Mouse (Mus musculus) heart, postnatal 25 days (tissue): ENCODE data around the gene Nkx2-5. TPM values are rescaled to one million over a fixed set of nuclear protein-coding genes. Genes with fewer than 3 reads are reported as not detected.

Source experiments
- DNase-seq: peaks from one replicate; pipeline ENCODE4 v3.0.0; 2022; ENCODE audit warnings: low spot score
- intact Hi-C: fragments of 180-260 bp; cut with DNase I; formaldehyde crosslinking; loops from one replicate; pipeline ENCODE4 v1.15.1; 2025
- total RNA-seq, 2 experiments: library from RNA; stranded (reverse); gene quantifications; 2 replicates each; pipeline ENCODE4 v1.2.3; 2021

Gene Nkx2-5
- 10 to 100 TPM; 79.5 to 91.8 TPM for total RNA-seq

GRCm38 (mm10) chr17:26844909-26845148, at the start of gene Nkx2-5:
Nkx2-5 (minus strand) TSS chr17:26845009.
- intact Hi-C loops, result loop anchor here (10.0 kb wide), 1 partner anchor 360 kb away; no protein-coding TSS in a partner anchor
- DNase-seq, result no peak

- no peak for DNase-seq
- intact Hi-C loops, result no loop called here
Observed at GRCm38 (mm10) chr17:26894342-26894741, 49.5 kb upstream of the Nkx2-5 start.

GRCm38 (mm10) chr17:26893492-26893891, 48.7 kb upstream of the Nkx2-5 start:
- no peak for DNase-seq
- intact Hi-C loops, result no loop called here

- DNase-seq, result peak; percentile 19
- intact Hi-C loops, result no loop called here
Observed at GRCm38 (mm10) chr17:26892635-26893375, 48.0 kb upstream of the Nkx2-5 start.

- intact Hi-C loops, result loop anchor here (2.0 to 5.0 kb wide), 2 partner anchors 93 to 426 kb away; no protein-coding TSS in a partner anchor
- DNase-seq, result no peak
Observed at GRCm38 (mm10) chr17:26887926-26888325, 43.1 kb upstream of the Nkx2-5 start.

GRCm38 (mm10) chr17:26886047-26886749, 41.4 kb upstream of the Nkx2-5 start:
- intact Hi-C loops, result loop anchor here (2.0 to 5.0 kb wide), 2 partner anchors 91 to 424 kb away; no protein-coding TSS in a partner anchor
- peak; percentile 72 for DNase-seq

- peak; percentile 72 for DNase-seq
- intact Hi-C loops, result loop anchor here (1.0 to 5.0 kb wide), 2 partner anchors 223 to 423 kb away; no protein-coding TSS in a partner anchor
Observed at GRCm38 (mm10) chr17:26884995-26885926, 40.5 kb upstream of the Nkx2-5 start.

GRCm38 (mm10) chr17:26883585-26883984, 38.8 kb upstream of the Nkx2-5 start:
- intact Hi-C loops, result no loop called here
- DNase-seq, result no peak

GRCm38 (mm10) chr17:26882706-26883105, 37.9 kb upstream of the Nkx2-5 start:
- no peak for DNase-seq
- intact Hi-C loops, result no loop called here

GRCm38 (mm10) chr17:26879235-26879634, 34.4 kb upstream of the Nkx2-5 start:
- intact Hi-C loops, result no loop called here
- no peak for DNase-seq

- intact Hi-C loops, result no loop called here
- DNase-seq, result no peak
Observed at GRCm38 (mm10) chr17:26877927-26878326, 33.1 kb upstream of the Nkx2-5 start.

GRCm38 (mm10) chr17:26874542-26874941, 29.7 kb upstream of the Nkx2-5 start:
- no peak for DNase-seq
- intact Hi-C loops, result no loop called here

- DNase-seq, result no peak
- intact Hi-C loops, result no loop called here
Observed at GRCm38 (mm10) chr17:26873502-26873901, 28.7 kb upstream of the Nkx2-5 start.

GRCm38 (mm10) chr17:26872870-26873269, 28.1 kb upstream of the Nkx2-5 start:
- intact Hi-C loops, result no loop called here
- no peak for DNase-seq

GRCm38 (mm10) chr17:26868756-26869155, 23.9 kb upstream of the Nkx2-5 start:
- intact Hi-C loops, result no loop called here
- peak; percentile 46 for DNase-seq

- DNase-seq, result no peak
- intact Hi-C loops, result no loop called here
Observed at GRCm38 (mm10) chr17:26865156-26865555, 20.3 kb upstream of the Nkx2-5 start.

- intact Hi-C loops, result no loop called here
- no peak for DNase-seq
Observed at GRCm38 (mm10) chr17:26864343-26864742, 19.5 kb upstream of the Nkx2-5 start.

GRCm38 (mm10) chr17:26861793-26862192, 17.0 kb upstream of the Nkx2-5 start:
- intact Hi-C loops, result no loop called here

GRCm38 (mm10) chr17:26861383-26861782, 16.6 kb upstream of the Nkx2-5 start:
- intact Hi-C loops, result no loop called here

More at GRCm38 (mm10) chr17:26861793-26862192, 17.0 kb upstream of the Nkx2-5 start:
- no peak for DNase-seq

GRCm38 (mm10) chr17:26860906-26861305, 16.1 kb upstream of the Nkx2-5 start:
- intact Hi-C loops, result no loop called here
- DNase-seq, result no peak

More at GRCm38 (mm10) chr17:26861383-26861782, 16.6 kb upstream of the Nkx2-5 start:
- DNase-seq, result peak; percentile 61
